Mouse (Mus musculus): Measurements from ENCODE around the gene Atg5.
"Not testable (repeated sequence)": the region's sequence is repeated elsewhere in the genome, so short reads cannot be mapped to it uniquely, and the experiment has no call there.

Atg5 gene

DNA sequence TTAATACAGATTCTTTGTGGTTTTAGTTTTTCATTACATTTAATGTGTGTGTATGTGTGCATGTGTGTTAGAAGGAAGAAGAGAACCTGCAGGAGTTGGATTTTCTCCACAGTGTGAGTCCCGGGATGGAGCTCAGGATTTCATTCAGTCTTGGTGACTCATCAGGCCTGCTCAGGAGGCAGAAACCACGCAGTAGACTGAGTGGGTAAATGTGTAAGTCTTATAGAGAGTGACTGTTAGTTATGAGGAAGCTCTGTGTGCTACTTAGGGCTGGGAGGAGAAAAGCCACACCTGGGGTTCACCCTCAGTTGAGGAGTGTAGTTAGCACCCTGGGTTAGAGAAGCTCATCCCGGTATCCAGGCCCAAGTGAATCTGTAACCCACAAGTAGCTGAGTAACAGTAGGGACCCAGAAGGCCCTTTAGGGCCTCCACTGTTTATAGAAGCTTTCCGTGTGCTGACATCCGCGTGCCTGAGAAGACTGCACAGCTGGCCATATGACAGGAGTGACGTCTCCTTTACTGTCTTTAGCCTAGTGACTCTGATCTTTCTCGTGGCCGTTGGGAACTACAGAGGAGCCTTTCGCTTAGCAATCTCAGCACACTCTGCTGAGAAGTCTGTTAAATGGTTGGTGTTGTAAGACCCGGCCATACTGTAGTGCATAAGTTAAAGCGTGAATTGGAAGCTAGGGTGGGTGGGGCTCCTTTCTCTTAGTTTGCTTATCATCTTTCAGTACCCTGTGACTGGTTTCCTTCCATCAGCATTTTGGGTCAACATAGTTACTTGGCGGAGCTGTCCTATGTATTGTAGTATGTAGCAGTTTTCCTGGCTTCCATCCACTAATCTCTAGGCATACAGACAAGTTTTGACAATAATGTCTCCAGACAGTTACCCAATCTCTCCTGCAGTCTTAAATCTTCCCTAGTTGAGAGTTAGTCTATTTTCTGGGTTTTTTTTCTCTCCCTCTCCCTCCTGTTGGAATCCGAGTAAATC is 48.4 kb downstream of the Atg5 start:
- DNase-seq = peak; percentile 57

DNA sequence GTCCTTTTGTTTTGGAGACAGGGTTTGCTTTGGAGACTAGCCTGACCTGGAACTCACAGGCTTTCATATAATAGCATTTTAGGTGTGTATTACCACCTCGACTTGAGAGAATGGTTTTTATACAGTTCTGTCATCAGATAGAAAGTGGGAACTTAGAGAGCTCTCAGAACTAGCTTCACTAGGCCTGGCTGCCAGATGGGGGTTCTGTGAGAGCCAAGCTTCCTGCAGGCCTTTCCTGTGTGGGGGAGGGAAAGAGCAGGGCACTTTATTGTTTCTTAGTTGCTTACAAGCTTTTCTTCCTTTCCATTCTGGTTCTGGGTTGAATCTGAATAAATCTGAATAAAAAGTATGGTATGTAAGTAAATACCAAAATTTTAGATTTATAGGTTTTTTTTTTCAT is 54.0 kb downstream of the Atg5 start:
- peak; percentile 27 for DNase-seq

DNA sequence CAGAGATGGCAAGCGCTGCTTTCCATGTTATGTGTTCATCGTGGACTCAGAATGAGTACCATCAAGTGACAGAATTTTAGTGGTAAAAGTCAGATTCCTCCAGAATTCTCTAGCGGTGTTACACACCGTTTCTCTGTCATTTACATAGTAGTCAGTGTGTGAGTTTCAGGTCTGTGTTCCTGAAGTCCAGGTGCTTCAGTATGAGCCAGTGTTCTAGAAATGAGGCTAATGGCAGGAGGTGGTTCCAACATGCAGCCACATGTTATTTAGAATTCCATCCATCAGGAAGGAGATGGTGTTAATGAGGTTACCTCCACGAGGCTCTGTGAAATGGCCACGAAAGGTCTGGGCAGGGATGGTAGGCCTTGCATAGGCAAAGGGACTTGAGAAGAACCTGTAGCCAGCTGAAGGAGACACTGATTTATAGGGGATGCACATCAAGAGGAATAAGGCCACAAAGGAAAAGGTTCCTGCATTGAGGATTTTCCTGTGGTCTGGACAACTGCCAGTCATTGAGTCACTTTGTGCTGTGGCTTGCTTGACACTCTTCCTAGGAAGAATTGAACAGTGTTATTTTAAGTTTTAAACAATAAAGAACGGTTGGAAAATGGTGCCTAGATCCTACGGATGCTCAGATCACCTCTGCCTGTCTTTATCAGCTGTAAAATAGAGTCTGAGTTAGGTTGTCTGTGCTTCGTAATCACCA is 55.1 kb downstream of the Atg5 start:
- no peak for DNase-seq

DNA sequence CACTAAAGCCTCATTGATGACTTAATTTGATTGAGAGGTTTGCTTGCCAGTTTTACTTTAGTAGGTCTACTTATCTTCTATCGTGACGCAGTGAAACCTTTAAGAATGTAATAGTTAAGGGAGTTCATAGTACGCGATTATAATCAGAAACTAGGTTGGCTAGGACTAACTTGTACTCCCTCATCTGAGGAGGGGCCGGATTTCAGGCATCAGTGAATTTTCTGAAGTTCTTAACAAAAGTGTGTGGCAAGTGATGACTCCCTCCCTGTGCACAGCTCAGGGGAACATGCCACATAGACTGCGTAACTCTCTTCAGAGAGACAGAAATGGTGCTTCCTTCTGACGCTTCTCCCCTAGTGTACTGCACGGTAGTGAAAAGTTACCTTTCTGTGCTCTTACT is 55.7 kb downstream of the Atg5 start:
- DNase-seq = no peak

DNA sequence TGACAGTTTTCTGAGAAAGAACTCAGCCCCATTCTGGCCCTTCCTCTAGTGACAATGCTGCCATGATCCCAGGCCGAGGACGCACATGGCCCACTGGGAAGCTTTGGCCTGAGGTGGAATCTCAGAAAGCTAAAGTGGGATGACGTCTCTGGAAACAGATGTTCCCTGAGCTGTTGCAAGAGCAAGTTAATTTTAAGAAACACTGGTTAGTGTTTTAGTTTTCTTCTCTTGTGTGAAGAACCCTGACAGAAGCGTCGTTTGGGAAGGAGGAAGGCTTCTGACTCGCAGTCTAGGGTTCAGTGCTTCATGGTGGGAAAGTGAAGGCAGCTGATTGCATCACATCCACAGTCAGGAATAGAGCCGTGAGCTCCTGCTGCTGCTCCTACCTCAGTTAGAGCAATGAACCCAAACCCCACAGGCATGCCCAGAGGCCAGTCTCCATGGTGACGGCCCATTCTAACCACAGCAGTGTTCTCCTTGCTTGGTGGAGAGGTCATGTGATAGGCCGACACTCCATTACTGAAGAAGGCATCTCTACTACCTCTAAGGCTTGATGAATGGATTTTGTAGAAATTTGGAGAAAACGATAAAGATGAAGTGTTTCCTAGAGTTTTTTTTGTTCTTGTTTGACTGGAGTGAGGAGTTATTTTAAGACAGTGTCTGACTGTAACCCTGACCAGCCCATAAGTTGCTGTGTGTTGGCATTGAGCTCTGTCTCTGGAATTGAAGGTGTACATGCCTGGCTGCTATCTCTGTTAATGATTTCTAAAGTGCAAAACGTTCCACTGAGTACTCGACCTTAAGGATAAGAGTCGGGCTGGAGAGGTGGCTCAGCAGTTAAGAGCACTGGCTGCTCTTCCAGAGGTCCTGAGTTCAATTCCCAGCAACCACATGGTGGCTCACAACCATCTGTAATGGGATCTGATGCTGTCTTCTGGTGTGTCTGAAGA is 57.7 kb downstream of the Atg5 start:
- DNase-seq = peak; percentile 30

DNA sequence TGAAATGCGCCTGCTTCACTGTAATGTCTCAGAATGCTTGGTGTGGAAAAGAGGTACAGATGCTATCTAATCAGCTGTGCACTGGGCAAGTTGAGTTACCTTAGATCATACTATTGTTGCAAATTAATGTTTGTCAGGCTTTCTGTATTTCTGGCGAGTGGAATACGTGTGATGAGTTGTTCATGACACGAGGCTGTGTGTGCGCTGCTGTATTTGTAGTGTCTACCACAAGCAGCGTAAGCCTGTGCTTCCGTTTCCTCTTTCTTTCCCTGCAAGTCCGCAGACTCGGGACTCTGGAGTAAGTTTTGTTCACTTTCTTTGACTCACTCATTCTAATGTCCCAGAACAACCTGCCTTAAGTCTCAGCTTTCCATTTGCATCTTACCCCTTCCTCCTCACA is 58.9 kb downstream of the Atg5 start:
- DNase-seq = peak; percentile 44

DNA sequence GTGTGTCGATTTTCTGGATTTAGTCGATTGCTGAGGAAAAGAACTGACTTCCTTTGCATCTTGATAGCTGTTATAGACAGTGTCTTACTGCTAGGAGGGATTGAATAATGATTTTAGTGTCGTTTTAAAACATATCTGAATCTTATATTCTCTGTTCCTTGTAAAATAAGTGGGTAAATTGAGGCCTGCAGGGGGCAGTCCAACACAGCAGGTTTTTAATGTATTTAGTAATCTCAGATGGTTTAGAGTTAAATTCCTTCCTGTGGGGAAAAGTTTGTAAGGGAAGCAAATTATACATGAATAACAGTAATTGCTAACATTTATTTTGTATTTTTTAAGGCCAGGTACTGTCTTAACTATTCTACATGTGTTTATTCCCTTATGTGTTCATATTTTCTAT is 60.2 kb downstream of the Atg5 start:
- DNase-seq = peak; percentile 85

DNA sequence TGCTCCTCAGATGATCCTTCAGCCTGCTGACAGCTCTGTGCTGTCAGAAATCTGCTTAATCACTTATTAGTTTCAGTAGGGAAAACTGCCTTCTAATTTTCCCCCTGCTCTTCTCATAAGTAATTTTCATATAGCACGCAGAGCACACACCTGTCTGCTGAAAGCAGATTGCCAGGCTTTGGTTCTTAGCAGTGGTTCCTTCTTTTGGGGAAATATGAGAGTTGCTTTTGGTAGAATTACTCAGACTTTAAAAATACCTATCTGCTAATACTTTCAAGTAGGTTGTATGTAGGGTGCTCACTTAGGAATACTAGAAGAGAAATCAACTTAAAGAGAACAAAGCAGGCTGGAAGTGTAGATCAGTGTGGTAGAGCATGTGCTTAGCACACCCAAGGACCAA is 62.6 kb downstream of the Atg5 start:
- DNase-seq = no peak

DNA sequence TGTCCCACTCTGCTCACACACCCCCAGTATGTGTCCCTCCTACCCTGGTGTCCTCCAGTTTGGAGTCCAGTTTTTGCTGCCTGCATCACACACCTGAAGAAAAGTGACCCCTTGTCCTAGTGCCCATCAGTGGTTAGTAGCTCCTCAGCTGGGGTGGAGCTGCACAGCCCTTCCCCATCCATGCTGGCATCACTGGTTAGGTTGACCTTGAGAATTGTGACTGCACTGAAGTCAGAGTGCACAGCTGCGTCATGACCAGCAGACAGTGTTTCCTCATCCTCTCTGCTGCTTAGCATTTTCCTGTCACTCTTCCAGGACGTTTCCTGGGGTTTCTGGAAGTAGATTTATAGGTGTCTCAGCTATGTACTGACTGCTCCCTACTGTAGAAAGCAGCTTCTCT is 63.3 kb downstream of the Atg5 start:
- DNase-seq = no peak

DNA sequence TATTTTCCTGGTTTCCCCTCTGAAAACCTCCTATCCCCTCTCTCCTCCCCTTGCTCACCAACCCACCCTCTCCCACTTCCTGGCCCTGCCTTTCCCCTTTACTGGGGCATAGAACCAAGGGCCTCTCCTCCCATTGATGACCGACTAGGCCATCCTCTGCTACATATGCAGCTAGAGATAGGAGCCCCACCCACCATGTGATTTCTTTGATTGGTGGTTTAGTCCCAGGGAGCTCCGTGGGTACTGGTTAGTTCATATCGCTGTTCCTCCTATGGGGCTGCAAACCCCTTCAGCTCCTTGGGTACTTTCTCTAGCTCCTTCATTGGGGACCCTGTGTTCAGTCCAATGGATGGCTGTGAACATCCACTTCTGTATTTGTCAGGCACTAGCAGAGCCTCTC is 64.5 kb downstream of the Atg5 start:
- DNase-seq = not testable (repeated sequence)

DNA sequence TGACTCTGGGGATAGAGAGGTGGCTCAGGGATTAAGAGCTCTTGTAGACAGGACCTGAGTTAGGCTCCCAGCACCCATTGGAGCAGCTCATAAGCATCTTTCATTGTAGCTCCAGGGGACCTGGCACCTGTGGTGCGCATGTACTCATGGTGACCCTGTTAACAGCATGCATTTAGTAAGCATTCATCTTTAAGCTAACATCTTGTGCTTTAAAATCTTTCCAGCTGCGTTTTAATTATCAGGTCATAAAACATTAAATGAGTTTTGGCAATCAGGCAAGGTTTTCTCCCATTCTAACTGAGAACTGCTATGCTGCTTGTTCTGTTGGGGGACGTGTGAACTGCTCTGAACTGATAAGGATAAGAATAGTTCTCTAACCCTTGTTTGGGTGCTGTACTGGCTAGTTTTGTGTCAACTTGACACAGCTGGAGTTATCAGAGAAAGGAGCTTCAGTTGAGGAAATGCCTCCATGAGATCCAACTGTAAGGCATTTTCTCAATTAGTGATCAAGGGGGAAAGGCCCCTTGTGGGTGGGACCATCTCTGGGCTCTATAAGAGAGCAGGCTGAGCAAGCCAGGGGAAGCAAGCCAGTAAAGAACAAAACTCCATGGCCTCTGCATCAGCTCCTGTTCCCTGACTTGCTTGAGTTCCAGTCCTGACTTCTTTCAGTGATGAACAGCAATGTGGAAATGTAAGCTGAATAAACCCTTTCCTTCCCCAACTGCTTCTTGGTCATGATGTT is 68.7 kb downstream of the Atg5 start:
- not testable (repeated sequence) for DNase-seq

DNA sequence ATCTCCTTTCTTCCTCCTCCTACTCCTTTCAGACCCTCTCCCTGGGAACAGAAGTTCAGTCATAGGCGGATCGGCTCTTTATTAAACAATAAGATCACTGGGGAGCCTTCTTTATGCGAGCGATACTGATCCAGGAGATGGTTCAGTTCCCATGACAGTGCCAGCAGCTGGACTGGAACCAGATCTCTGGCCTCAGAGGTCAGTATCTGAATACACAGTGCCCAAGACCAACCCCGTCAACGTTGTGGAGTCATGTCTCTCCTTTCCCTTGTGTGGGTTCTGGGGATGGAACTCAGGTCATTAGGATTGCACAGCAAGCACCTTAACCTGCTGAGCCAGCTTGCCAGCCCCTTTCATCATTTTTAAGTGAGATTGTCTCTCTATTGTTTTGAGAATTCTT is 70.4 kb downstream of the Atg5 start:
- no peak for DNase-seq

DNA sequence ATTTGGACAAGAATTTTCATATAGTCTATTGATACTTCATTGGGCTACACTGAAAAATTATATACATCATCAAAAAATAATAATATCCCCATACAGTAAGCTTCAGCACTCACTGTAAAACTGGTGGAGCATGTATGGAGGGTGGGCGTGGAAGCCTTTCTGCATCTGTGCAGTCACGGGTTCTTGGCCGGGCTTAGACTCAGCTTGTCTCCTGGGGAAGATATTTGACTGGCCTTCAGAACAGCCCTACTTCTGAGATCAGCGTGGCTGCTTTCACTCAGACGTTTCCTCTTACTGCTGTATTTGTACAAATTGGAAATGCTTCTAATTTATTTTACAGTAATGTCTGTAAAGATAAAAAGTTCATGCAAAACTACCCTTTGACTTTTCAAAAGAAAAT is 71.2 kb downstream of the Atg5 start:
- DNase-seq = no peak

DNA sequence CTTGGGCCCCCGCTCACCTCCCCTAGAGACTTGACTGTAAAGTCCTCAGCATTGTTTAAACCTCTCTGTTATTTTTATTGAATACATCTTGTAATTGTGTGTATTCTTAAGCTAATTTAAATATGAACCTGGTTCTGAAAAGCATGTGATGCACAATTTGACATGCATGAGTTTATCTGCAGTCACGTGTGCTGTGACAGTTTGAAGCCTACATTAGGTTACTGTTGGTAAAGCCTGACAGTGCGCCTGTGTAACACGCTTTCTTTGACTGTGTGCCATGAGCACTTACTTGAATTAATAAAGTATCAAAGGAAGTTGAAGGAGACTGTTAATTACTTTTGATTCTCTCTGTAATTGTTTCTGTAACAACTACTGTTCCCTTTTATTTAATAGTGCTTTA is 72.8 kb downstream of the Atg5 start:
- DNase-seq = no peak

DNA sequence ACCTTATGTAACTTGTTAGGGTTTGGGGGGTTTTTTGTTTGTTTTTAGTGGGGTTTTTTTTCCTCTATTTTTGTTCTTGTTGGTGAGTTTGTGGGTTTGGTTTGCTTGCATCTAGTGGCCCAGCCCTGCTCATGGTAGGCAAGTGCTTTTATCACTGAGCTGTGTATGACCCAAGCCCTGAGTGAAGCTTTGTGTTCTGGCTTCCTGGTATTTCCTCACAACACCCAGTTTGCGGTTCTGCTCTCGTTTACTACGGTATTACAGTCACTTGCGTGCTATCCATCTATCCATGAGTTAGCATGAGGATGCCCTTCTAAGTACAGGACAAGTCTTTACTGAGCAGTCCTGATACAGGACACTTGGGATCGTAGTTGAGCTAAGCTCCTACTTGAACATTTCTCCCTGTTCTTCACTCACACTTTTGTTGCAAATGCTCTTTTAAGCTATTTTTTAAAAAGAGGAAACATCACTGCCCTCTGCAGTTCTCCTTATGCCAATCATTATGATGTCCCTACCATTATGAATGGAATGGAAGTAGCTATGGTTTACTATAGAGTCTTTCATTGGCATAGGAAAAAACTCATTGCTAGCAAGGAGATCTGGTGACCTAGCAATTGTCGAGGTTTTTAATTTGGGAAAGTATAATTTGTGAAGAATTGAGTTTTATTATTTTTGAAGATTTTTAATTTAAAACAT is 73.8 kb downstream of the Atg5 start:
- no peak for DNase-seq

DNA sequence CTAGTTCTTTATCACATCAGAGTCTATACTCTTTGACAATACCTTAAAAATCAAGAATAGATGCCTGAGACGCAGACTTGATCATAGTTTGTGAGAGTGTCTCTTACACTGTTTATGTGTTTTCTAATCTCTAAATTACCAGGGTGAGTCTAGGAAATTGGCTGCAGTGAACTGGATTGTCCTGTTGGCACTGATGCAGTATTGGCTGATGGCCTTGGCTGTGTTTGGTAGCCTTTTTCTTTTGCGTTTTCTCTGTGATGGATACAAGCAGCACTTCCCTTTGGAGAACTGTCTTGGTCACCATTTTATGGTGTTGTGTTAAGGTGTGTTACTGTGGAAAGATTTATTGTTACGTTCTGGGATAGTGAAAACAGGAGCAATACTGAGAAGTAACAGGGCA is 75.2 kb downstream of the Atg5 start:
- DNase-seq = no peak

DNA sequence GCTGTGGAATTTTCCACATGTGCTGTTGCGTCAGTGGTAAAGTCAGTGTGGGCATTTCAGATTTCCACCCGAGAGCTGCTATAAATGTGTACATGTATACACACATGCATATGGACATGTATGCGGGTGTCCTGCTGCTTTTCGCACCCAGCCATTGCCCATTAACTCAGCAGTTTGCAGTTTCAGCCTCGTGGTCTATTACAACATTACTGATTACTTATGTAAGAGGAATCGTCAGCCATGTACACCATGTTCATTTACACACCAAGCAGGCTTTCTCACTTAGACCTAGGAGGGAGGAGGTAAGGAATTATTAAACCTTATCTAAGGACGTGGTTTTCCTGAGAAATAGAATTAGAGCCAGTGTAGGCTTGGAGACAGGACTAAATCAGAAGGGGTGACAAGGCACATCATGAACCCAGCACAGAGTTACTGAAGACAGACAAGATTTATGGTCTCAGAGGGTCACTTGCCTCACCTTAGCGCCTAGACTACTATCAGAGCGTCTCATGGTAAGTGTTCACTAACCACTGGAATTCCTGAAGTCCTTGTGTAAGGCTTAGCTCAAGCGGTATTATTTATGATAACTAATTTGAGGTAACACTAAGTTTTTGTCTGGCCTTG is 79.5 kb downstream of the Atg5 start:
- DNase-seq = no peak

DNA sequence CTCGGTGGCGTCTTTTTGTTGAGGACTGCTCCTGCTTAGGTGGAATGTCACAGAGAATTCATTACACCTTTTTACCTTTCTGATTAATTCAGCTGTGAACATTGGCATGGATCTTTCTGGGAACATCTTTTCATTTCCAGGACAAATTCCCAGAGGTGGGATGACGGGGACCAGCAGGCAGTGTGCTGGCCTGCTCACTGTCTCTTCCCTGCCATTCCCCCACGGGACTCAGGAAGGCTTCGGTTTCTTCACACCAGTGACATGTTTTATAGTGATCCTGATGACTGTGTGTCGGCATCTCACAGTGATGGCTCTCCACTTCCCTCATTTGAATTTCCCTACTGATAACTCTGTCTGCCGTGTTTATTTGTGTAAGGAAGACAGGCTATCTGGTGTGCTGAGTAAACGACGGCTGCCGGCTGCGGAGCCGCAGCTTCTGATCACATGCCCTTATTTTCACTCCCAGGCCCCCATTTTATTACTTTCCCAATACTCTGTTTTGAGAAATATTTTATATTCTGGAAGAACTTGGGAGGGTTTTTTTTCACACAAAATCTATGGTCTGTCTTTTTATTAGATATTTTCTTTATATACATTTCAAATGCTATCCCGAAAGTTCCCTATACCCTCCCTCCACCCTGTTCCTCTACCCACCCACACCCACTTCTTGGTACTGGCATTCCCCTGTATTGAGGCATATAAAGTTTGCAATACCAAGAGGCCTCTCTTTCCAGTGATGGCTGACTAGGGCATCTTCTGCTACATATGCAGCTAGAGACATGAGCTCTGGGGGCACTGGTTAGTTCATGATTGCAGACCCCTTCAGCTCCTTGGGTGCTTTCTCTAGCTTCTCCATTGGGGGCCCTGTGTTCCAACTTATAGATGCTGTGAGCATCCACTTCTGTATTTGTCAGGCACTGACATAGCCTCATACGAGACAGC is 80.6 kb downstream of the Atg5 start:
- no peak for DNase-seq

DNA sequence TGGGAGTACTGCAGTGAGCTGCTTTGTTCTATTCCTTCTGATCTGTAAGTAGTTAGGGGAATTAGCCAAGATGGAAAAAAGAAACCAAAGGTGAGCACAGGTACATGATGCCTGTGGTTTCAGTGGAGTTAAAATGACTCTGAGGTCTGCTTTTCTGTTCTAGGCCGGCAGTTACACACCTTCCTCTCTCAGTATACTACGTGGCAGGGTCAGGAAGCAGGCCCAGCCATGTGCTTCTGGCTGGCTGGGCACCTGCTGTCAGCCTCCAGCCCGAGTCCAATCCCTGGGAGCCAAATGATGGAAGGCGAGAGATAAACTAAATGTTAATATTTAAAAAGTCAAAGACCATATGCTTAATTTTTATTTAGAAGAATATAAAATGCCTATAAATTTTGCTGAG is 85.3 kb downstream of the Atg5 start:
- DNase-seq = no peak

DNA sequence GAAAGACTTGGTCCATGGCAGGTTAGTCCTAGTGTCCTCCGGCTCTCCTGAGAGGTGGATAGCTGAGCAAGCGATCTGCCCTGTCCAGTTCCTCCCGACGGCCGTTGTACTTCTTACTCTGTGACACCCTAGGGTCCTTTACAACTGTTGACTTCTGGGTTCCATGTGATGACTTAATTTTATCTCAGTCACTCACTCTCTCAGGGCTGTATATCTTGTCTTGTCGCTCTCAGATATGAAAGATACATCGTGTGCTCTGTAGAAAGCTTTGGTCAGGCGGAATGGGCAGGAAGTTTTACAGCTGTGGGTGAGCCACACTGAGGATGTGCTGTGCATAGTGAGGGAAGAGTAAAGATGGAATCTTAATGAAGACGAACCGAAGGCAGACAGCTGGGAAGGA is 86.2 kb downstream of the Atg5 start:
- DNase-seq = no peak
